Mouse (Mus musculus): ENCODE measurements around the gene P2rx7.

- TF ChIP-seq CTCF (conservative IDR thresholded peaks at IDR 0.05; ENCODE audit: insufficient read depth, insufficient read length, low read depth, low read length) = no peak
- TF ChIP-seq POLR2A (IDR thresholded peaks at IDR 0.05; ENCODE audit: low read depth, low read length) = no peak
Measured at GRCm38 (mm10) chr5:122649264-122649663, 5.6 kb downstream of the P2rx7 start.
